Mouse (Mus musculus) MEL (cell line): ENCODE data around the gene Igf1r. TPM values are rescaled to one million over a fixed set of nuclear protein-coding genes. Genes with fewer than 3 reads are reported as not detected.

ENCODE experiments used
- DNase-seq: peaks from one replicate; pipeline ENCODE4 v3.0.0; 2011; ENCODE audit warnings: low read depth, low spot score
- H3K27ac ChIP-seq: 2 replicates; pipeline ENCODE4 v1.5.1; 2012; ENCODE audit warnings: low read depth, mild to moderate bottlenecking, control low read depth, low read length, moderate library complexity; ENCODE audit not compliant: control insufficient read depth
- H3K27me3 ChIP-seq, 2 experiments: fragments of 150-350 bp in 1 of 2; sonication (generic) in 1 of 2; 2 replicates each; pipeline ENCODE4 v1.6.1; 2012; ENCODE audit warnings: low read length in 2 of 2, mild to moderate bottlenecking in 2 of 2, improper control_type of control experiment in 1 of 2, moderate library complexity in 1 of 2; ENCODE audit not compliant: insufficient read depth in 2 of 2, control insufficient read depth in 1 of 2
- H3K36me3 ChIP-seq, 2 experiments: 2 replicates each; pipeline ENCODE4 v1.6.1; 2012 to 2014; ENCODE audit warnings: low read length in 2 of 2, improper control_type of control experiment in 1 of 2, inconsistent platforms in 1 of 2, mild to moderate bottlenecking in 1 of 2; ENCODE audit not compliant: insufficient read depth in 2 of 2, control insufficient read depth in 1 of 2
- H3K4me1 ChIP-seq, 2 experiments: fragments of 150-350 bp in 1 of 2; sonication (generic) in 1 of 2; 2 replicates each; pipeline ENCODE4 v1.6.1; 2012; ENCODE audit warnings: low read length in 2 of 2, improper control_type of control experiment in 1 of 2, mild to moderate bottlenecking in 1 of 2; ENCODE audit not compliant: insufficient read depth in 2 of 2, control insufficient read depth in 1 of 2
- H3K4me3 ChIP-seq, 2 experiments: fragments of 150-350 bp in 1 of 2; sonication (generic) in 1 of 2; 2 replicates each; pipeline ENCODE4 v1.5.1; 2012; ENCODE audit warnings: low read depth in 2 of 2, low read length in 2 of 2, mild to moderate bottlenecking in 2 of 2, moderate library complexity in 2 of 2, control low read depth in 1 of 2, improper control_type of control experiment in 1 of 2; ENCODE audit not compliant: control insufficient read depth in 1 of 2, insufficient read depth in 1 of 2
- H3K79me2 ChIP-seq: 2 replicates; pipeline ENCODE4 v1.6.1; 2012; ENCODE audit warnings: mild to moderate bottlenecking, low read length, moderate library complexity; ENCODE audit not compliant: control insufficient read depth, poor library complexity, insufficient read depth
- H3K9ac ChIP-seq: 2 replicates; pipeline ENCODE4 v1.6.1; 2012; ENCODE audit warnings: low read depth, mild to moderate bottlenecking, control low read depth, low read length, moderate library complexity; ENCODE audit not compliant: control insufficient read depth, poor library complexity, severe bottlenecking
- H3K9me3 ChIP-seq: fragments of 150-350 bp; sonication (generic); replicated peaks from 2 replicates; pipeline ENCODE4 v1.6.1; 2012; ENCODE audit warnings: mild to moderate bottlenecking, low read length, improper control_type of control experiment, moderate library complexity; ENCODE audit not compliant: insufficient read depth
- ETS1 ChIP-seq: IDR thresholded peaks from 2 replicates; pipeline ENCODE4 v1.6.1; 2012; ENCODE audit warnings: low read depth, mild to moderate bottlenecking, inconsistent platforms, low read length, improper control_type of control experiment, moderate library complexity
- GABPA ChIP-seq: IDR thresholded peaks from 2 replicates; pipeline ENCODE4 v1.6.1; 2012; ENCODE audit warnings: low read depth, mild to moderate bottlenecking, inconsistent platforms, low read length, improper control_type of control experiment, moderate library complexity
- HCFC1 ChIP-seq: IDR thresholded peaks from 2 replicates; pipeline ENCODE4 v1.6.1; 2012; ENCODE audit warnings: low read depth, mild to moderate bottlenecking, inconsistent platforms, low read length, improper control_type of control experiment, moderate library complexity
- MAZ ChIP-seq: IDR thresholded peaks from 2 replicates; pipeline ENCODE4 v1.6.1; 2012; ENCODE audit warnings: low read depth, mild to moderate bottlenecking, inconsistent platforms, low read length, improper control_type of control experiment
- MEF2A ChIP-seq: IDR thresholded peaks from 2 replicates; pipeline ENCODE4 v1.6.1; 2014; ENCODE audit warnings: low read depth, mild to moderate bottlenecking, inconsistent platforms, low read length, improper control_type of control experiment; ENCODE audit not compliant: poor library complexity, insufficient replicate concordance, severe bottlenecking; ENCODE audit errors: extremely low read depth
- MXI1 ChIP-seq: IDR thresholded peaks from 2 replicates; pipeline ENCODE4 v1.6.1; 2011; ENCODE audit warnings: mild to moderate bottlenecking, low read depth, low read length, improper control_type of control experiment
- MYC ChIP-seq: IDR thresholded peaks from 2 replicates; pipeline ENCODE4 v1.6.1; 2011; ENCODE audit warnings: low read depth, mild to moderate bottlenecking, low read length, improper control_type of control experiment, moderate library complexity
- NRF1 ChIP-seq: IDR thresholded peaks from 2 replicates; pipeline ENCODE4 v1.6.1; 2014; ENCODE audit warnings: low read depth, mild to moderate bottlenecking, inconsistent platforms, low read length, improper control_type of control experiment, moderate library complexity; ENCODE audit not compliant: poor library complexity, insufficient read depth, severe bottlenecking
- POLR2A ChIP-seq, 2 experiments: IDR thresholded peaks; 2 replicates each; pipeline ENCODE4 v1.6.1; 2011 to 2012; ENCODE audit warnings: low read length in 2 of 2, mild to moderate bottlenecking in 2 of 2, control low read depth in 1 of 2, improper control_type of control experiment in 1 of 2, low read depth in 1 of 2, moderate library complexity in 1 of 2; ENCODE audit not compliant: control insufficient read depth in 1 of 2, insufficient read depth in 1 of 2, poor library complexity in 1 of 2
- POLR2AphosphoS5 ChIP-seq: IDR thresholded peaks from 2 replicates; pipeline ENCODE4 v1.6.1; 2012; ENCODE audit warnings: low read depth, borderline replicate concordance, mild to moderate bottlenecking, inconsistent platforms, low read length, moderate library complexity, mixed read lengths
- SIN3A ChIP-seq: IDR thresholded peaks from 2 replicates; pipeline ENCODE4 v1.6.1; 2012; ENCODE audit warnings: low read length, improper control_type of control experiment, inconsistent platforms
- TAL1 ChIP-seq: IDR thresholded peaks from 2 replicates; pipeline ENCODE4 v1.6.1; 2012; ENCODE audit warnings: mild to moderate bottlenecking, inconsistent platforms, low read length, moderate library complexity, mixed read lengths
- TCF12 ChIP-seq: IDR thresholded peaks from 2 replicates; pipeline ENCODE4 v1.6.1; 2014; ENCODE audit warnings: low read depth, mild to moderate bottlenecking, inconsistent platforms, low read length, improper control_type of control experiment, moderate library complexity
- USF2 ChIP-seq, 2 experiments: IDR thresholded peaks; 2 replicates each; pipeline ENCODE4 v1.6.1; 2011 to 2012; ENCODE audit warnings: improper control_type of control experiment in 2 of 2, low read length in 2 of 2, borderline replicate concordance in 1 of 2, inconsistent platforms in 1 of 2, low read depth in 1 of 2, mild to moderate bottlenecking in 1 of 2; ENCODE audit not compliant: insufficient read depth in 1 of 2
- ZC3H11A ChIP-seq: IDR thresholded peaks from 2 replicates; pipeline ENCODE4 v1.6.1; 2012; ENCODE audit warnings: low read depth, mild to moderate bottlenecking, inconsistent platforms, low read length, improper control_type of control experiment
- ZKSCAN1 ChIP-seq: IDR thresholded peaks from 2 replicates; pipeline ENCODE4 v1.6.1; 2012; ENCODE audit warnings: low read depth, mild to moderate bottlenecking, inconsistent platforms, low read length, improper control_type of control experiment, moderate library complexity
- polyA plus RNA-seq, 2 experiments: library from polyadenylated mRNA; stranded (reverse) in 1 of 2; unstranded in 1 of 2; fragments of >175 nt in 1 of 2; fragments of >200 nt in 1 of 2; gene quantifications; 2 replicates each; pipeline versions ENCODE4 v1.2.1 to v1.2.4; 2012; ENCODE audit warnings: low replicate concordance in 2 of 2, low read depth in 1 of 2; ENCODE audit not compliant: insufficient read length in 2 of 2, insufficient read depth in 1 of 2, missing spikeins in 1 of 2
- total RNA-seq: library from RNA; depleted of rRNA; stranded (reverse); fragments of 300-350 nt; gene quantifications from 2 replicates; pipeline ENCODE4 v1.2.3, GENCODE M21; 2012

Gene Igf1r
- total and polyA plus RNA-seq, 3 experiments, result 11.8 to 11.9 TPM; not detected in 1

- H3K4me3 ChIP-seq, result no peak overlapping the region
- H3K79me2 ChIP-seq, result no peaks in the 10 kb centered on the region
Measured at GRCm38 (mm10) chr7:68213842-68214241, 261.2 kb downstream of the Igf1r start.

DNA sequence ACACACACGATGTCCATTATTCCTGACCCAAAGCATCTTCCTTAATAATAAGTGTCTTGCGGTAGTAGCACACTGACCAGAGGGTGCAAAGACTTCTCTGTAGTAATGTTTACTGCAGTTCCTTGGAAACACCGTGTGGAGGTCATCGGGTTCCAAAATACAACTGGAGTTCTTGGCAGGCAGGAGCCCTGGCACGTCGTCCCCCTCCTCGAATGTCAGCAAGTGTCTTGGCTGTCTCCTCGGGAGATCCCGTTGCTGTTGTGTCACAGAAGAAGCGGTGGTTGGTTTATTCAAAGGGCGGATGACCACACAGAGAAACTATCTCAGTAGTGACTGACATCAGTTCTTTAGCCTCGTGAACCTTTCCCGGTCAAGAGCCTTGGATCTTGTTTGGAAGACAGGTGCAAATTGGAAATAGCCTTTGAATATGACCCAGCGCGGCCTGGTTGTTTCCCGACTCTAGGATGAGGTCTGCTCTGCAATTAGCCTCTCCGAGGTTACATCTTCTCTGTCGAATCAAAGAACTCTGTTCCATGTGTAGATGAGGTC, 263.0 kb downstream of the Igf1r start:
- no peaks in the 10 kb centered on the region for H3K79me2 ChIP-seq
- no peak overlapping the region for H3K27ac ChIP-seq
- TF ChIP-seq MXI1, result no peak
- no peak for TF ChIP-seq POLR2A (IDR thresholded peaks at IDR 0.05; ENCODE audit: control insufficient read depth in 1 of 2, insufficient read depth in 1 of 2, low read depth in 1 of 2, low read length in 2 of 2, poor library complexity in 1 of 2)
- TF ChIP-seq ZC3H11A, result no peak
- no peak for TF ChIP-seq MEF2A
- H3K4me3 ChIP-seq, result no peak overlapping the region
- DNase-seq, result no peak
- H3K4me1 ChIP-seq, result no peaks in the 10 kb centered on the region
- no peaks in the 10 kb centered on the region for H3K27me3 ChIP-seq
- H3K36me3 ChIP-seq, result peaks cover 0 to 4% of the 10 kb centered on the region in 2 experiments; a peak in 2 of 4 replicates
- H3K9me3 ChIP-seq, result no peaks in the 10 kb centered on the region
- no peak overlapping the region for H3K9ac ChIP-seq

More at GRCm38 (mm10) chr7:68213842-68214241, 261.2 kb downstream of the Igf1r start:
- H3K36me3 ChIP-seq, result peaks cover 0 to 3% of the 10 kb centered on the region in 2 experiments; a peak in 2 of 4 replicates
- no peaks in the 10 kb centered on the region for H3K4me1 ChIP-seq
- no peak for DNase-seq
- H3K27me3 ChIP-seq, result no peaks in the 10 kb centered on the region
- no peaks in the 10 kb centered on the region for H3K9me3 ChIP-seq
- no peak overlapping the region for H3K27ac ChIP-seq
- TF ChIP-seq ETS1 (no peak), ZC3H11A (no peak), GABPA (no peak), SIN3A (no peak), MEF2A (no peak), HCFC1 (no peak), ZKSCAN1 (no peak), NRF1 (no peak), MYC (no peak), MXI1 (no peak), TAL1 (no peak), MAZ (no peak)
- no peak overlapping the region for H3K9ac ChIP-seq

DNA sequence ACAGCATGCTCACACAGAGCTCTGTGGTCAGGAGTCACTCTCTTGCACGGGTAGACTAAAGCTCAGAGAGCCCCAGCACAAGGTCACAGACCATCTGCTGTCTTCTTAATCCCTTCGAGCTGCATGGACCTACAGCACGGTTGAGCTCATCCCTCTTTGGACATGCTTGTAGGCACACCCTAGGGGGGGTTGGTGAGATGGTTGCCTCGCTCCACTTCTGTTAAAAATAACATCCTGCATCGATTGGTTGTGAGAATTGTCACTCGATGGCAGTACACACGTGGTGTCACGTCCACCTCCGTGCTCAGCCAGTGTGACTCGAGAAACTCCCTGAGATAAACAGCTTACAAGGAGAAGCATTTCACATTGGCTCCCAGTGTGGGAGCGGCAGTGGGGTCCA, 266.3 kb downstream of the Igf1r start:
- Histone ChIP-seq H3K79me2 (no peaks in the 10 kb centered on the region), H3K27me3 (no peaks in the 10 kb centered on the region), H3K4me3 (no peak overlapping the region), H3K36me3 (peaks cover 0 to 3% of the 10 kb centered on the region in 2 experiments; a peak in 1 of 4 replicates), H3K27ac (no peak overlapping the region), H3K4me1 (no peaks in the 10 kb centered on the region), H3K9me3 (no peaks in the 10 kb centered on the region), H3K9ac (no peak overlapping the region)
- DNase-seq, result no peak
- TF ChIP-seq USF2 (IDR thresholded peaks at IDR 0.05; ENCODE audit: borderline replicate concordance in 1 of 2, insufficient read depth in 1 of 2, low read depth in 1 of 2, low read length in 2 of 2) (no peak), MYC (no peak), POLR2AphosphoS5 (no peak), TCF12 (no peak)
